Mouse (Mus musculus): Measurements from ENCODE around the gene Olfr313. TPM values are rescaled to one million over a fixed set of nuclear protein-coding genes. Genes with fewer than 3 reads are reported as not detected.
"Not testable (repeated sequence)": the region's sequence is repeated elsewhere in the genome, so short reads cannot be mapped to it uniquely, and the experiment has no call there.

Olfr313 gene
- polyA plus RNA-seq (2014; fragmentation: Nextera tagmentation; extraction: Ambion mirVana), result not detected in 2 replicates

GRCm38 (mm10) chr11:58814700-58815099 lies at the start of gene Olfr313:
Gene Olfr313, plus strand, starts transcription at chr11:58815000.
- H3K9me3 ChIP-seq (ENCODE audit: control insufficient read depth, low read length); H3K27me3 ChIP-seq (ENCODE audit: control insufficient read depth, insufficient read depth, low read length); ATAC-seq (ENCODE audit: insufficient number of reproducible peaks, low FRiP score, low TSS enrichment, low read depth); H3K27ac ChIP-seq (replicated peaks; ENCODE audit: low read depth, low read length); H3K4me1 ChIP-seq (ENCODE audit: control insufficient read depth, insufficient read depth, low read length); DNase-seq (ENCODE audit: low spot score); H3K4me2 ChIP-seq (ENCODE audit: low read depth, severe bottlenecking); H3K36me3 ChIP-seq (ENCODE audit: control insufficient read depth, insufficient read depth, low read length); H3K9ac ChIP-seq (ENCODE audit: low read length); H3K4me3 ChIP-seq (ENCODE audit: low read depth, low read length): not testable (repeated sequence)
- 56% methylated on average over 1 of the region's 1 CpGs for WGBS

- H3K36me3 ChIP-seq (ENCODE audit: control insufficient read depth, insufficient read depth, low read length), result no peaks in the 10 kb centered on the region
- no peak for ATAC-seq (ENCODE audit: insufficient number of reproducible peaks, low FRiP score, low TSS enrichment, low read depth)
Measured at GRCm38 (mm10) chr11:58772888-58773287, 41.9 kb upstream of the Olfr313 start, which contains the start of gene Olfr315. Gene Olfr315, plus strand, starts transcription at chr11:58773188.

GRCm38 (mm10) chr11:58782480-58783089 lies 32.2 kb upstream of the Olfr313 start, which contains the start of gene Olfr314:
Gene Olfr314, plus strand, starts transcription at chr11:58782952.
- Histone ChIP-seq H3K36me3 (ENCODE audit: control insufficient read depth, insufficient read depth, low read length) (no peaks in the 10 kb centered on the region), H3K4me2 (ENCODE audit: low read depth, severe bottlenecking) (no peak within 1 kb of the TSS), H3K4me1 (ENCODE audit: control insufficient read depth, insufficient read depth, low read length) (no peaks in the 10 kb centered on the region), H3K4me3 (ENCODE audit: low read depth, low read length) (no peak within 1 kb of the TSS), H3K9ac (ENCODE audit: low read length) (no peak within 1 kb of the TSS), H3K27ac (replicated peaks; ENCODE audit: low read depth, low read length) (no peak within 1 kb of the TSS), H3K9me3 (ENCODE audit: control insufficient read depth, low read length) (no peaks in the 10 kb centered on the region), H3K27me3 (ENCODE audit: control insufficient read depth, insufficient read depth, low read length) (no peaks in the 10 kb centered on the region)
- no peak for DNase-seq (ENCODE audit: low spot score)
- ATAC-seq (ENCODE audit: insufficient number of reproducible peaks, low FRiP score, low TSS enrichment, low read depth), result no peak
- WGBS, result 84% methylated on average over 6 of the region's 6 CpGs

More at GRCm38 (mm10) chr11:58772888-58773287, 41.9 kb upstream of the Olfr313 start, which contains the start of gene Olfr315:
- DNase-seq (ENCODE audit: low spot score), result no peak
- Histone ChIP-seq H3K4me2 (ENCODE audit: low read depth, severe bottlenecking) (no peak within 1 kb of the TSS), H3K27ac (replicated peaks; ENCODE audit: low read depth, low read length) (no peak within 1 kb of the TSS), H3K9ac (ENCODE audit: low read length) (no peak within 1 kb of the TSS), H3K4me1 (ENCODE audit: control insufficient read depth, insufficient read depth, low read length) (no peaks in the 10 kb centered on the region), H3K27me3 (ENCODE audit: control insufficient read depth, insufficient read depth, low read length) (no peaks in the 10 kb centered on the region), H3K4me3 (ENCODE audit: low read depth, low read length) (no peak within 1 kb of the TSS), H3K9me3 (ENCODE audit: control insufficient read depth, low read length) (no peaks in the 10 kb centered on the region)

- ATAC-seq (ENCODE audit: insufficient number of reproducible peaks, low FRiP score, low TSS enrichment, low read depth) (no peak), DNase-seq (ENCODE audit: low spot score) (no peak)
- H3K36me3 ChIP-seq (ENCODE audit: control insufficient read depth, insufficient read depth, low read length), result no peaks in the 10 kb centered on the region
- no peak overlapping the region for H3K27ac ChIP-seq (replicated peaks; ENCODE audit: low read depth, low read length)
- no peak overlapping the region for H3K4me3 ChIP-seq (ENCODE audit: low read depth, low read length)
- H3K4me1 ChIP-seq (ENCODE audit: control insufficient read depth, insufficient read depth, low read length), result no peaks in the 10 kb centered on the region
- 75% methylated on average over 2 of the region's 2 CpGs for WGBS
- H3K9me3 ChIP-seq (ENCODE audit: control insufficient read depth, low read length), result no peaks in the 10 kb centered on the region
- no peaks in the 10 kb centered on the region for H3K27me3 ChIP-seq (ENCODE audit: control insufficient read depth, insufficient read depth, low read length)
- no peak overlapping the region for H3K4me2 ChIP-seq (ENCODE audit: low read depth, severe bottlenecking)
- no peak overlapping the region for H3K9ac ChIP-seq (ENCODE audit: low read length)
Measured at GRCm38 (mm10) chr11:58784182-58784581, 30.6 kb upstream of the Olfr313 start.

GRCm38 (mm10) chr11:58787651-58788050 lies 27.1 kb upstream of the Olfr313 start:
- no peak overlapping the region for H3K9ac ChIP-seq (ENCODE audit: low read length)
- H3K4me1 ChIP-seq (ENCODE audit: control insufficient read depth, insufficient read depth, low read length), result no peaks in the 10 kb centered on the region
- H3K27ac ChIP-seq (replicated peaks; ENCODE audit: low read depth, low read length), result no peak overlapping the region
- no peaks in the 10 kb centered on the region for H3K36me3 ChIP-seq (ENCODE audit: control insufficient read depth, insufficient read depth, low read length)
- no peaks in the 10 kb centered on the region for H3K27me3 ChIP-seq (ENCODE audit: control insufficient read depth, insufficient read depth, low read length)
- DNase-seq (ENCODE audit: low spot score), result no peak
- no peak overlapping the region for H3K4me2 ChIP-seq (ENCODE audit: low read depth, severe bottlenecking)
- H3K9me3 ChIP-seq (ENCODE audit: control insufficient read depth, low read length), result no peaks in the 10 kb centered on the region
- 91% methylated on average over 10 of the region's 10 CpGs for WGBS
- no peak overlapping the region for H3K4me3 ChIP-seq (ENCODE audit: low read depth, low read length)
- ATAC-seq (ENCODE audit: insufficient number of reproducible peaks, low FRiP score, low TSS enrichment, low read depth), result no peak

- no peaks in the 10 kb centered on the region for H3K4me1 ChIP-seq (ENCODE audit: control insufficient read depth, insufficient read depth, low read length)
- H3K4me2 ChIP-seq (ENCODE audit: low read depth, severe bottlenecking), result no peak overlapping the region
- no peaks in the 10 kb centered on the region for H3K36me3 ChIP-seq (ENCODE audit: control insufficient read depth, insufficient read depth, low read length)
- no peak overlapping the region for H3K4me3 ChIP-seq (ENCODE audit: low read depth, low read length)
- ATAC-seq (ENCODE audit: insufficient number of reproducible peaks, low FRiP score, low TSS enrichment, low read depth), result no peak
- no peaks in the 10 kb centered on the region for H3K27me3 ChIP-seq (ENCODE audit: control insufficient read depth, insufficient read depth, low read length)
- no peaks in the 10 kb centered on the region for H3K9me3 ChIP-seq (ENCODE audit: control insufficient read depth, low read length)
- no peak overlapping the region for H3K27ac ChIP-seq (replicated peaks; ENCODE audit: low read depth, low read length)
- 89% methylated on average over 8 of the region's 8 CpGs for WGBS
- no peak for DNase-seq (ENCODE audit: low spot score)
- H3K9ac ChIP-seq (ENCODE audit: low read length), result no peak overlapping the region
Measured at GRCm38 (mm10) chr11:58788346-58788745, 26.5 kb upstream of the Olfr313 start.

GRCm38 (mm10) chr11:58789532-58789931 lies 25.3 kb upstream of the Olfr313 start:
- ATAC-seq (ENCODE audit: insufficient number of reproducible peaks, low FRiP score, low TSS enrichment, low read depth), result no peak
- no peak for DNase-seq (ENCODE audit: low spot score)
- no peak overlapping the region for H3K9ac ChIP-seq (ENCODE audit: low read length)
- 40% methylated on average over 3 of the region's 3 CpGs for WGBS
- H3K4me3 ChIP-seq (ENCODE audit: low read depth, low read length), result no peak overlapping the region
- no peaks in the 10 kb centered on the region for H3K4me1 ChIP-seq (ENCODE audit: control insufficient read depth, insufficient read depth, low read length)
- no peaks in the 10 kb centered on the region for H3K9me3 ChIP-seq (ENCODE audit: control insufficient read depth, low read length)
- no peaks in the 10 kb centered on the region for H3K36me3 ChIP-seq (ENCODE audit: control insufficient read depth, insufficient read depth, low read length)
- no peak overlapping the region for H3K4me2 ChIP-seq (ENCODE audit: low read depth, severe bottlenecking)
- no peak overlapping the region for H3K27ac ChIP-seq (replicated peaks; ENCODE audit: low read depth, low read length)
- H3K27me3 ChIP-seq (ENCODE audit: control insufficient read depth, insufficient read depth, low read length), result no peaks in the 10 kb centered on the region

- H3K9ac ChIP-seq (ENCODE audit: low read length), result no peak overlapping the region
- no peak overlapping the region for H3K4me3 ChIP-seq (ENCODE audit: low read depth, low read length)
- H3K9me3 ChIP-seq (ENCODE audit: control insufficient read depth, low read length), result no peaks in the 10 kb centered on the region
- no peaks in the 10 kb centered on the region for H3K36me3 ChIP-seq (ENCODE audit: control insufficient read depth, insufficient read depth, low read length)
- DNase-seq (ENCODE audit: low spot score) (no peak), ATAC-seq (ENCODE audit: insufficient number of reproducible peaks, low FRiP score, low TSS enrichment, low read depth) (no peak)
- 47% methylated on average over 2 of the region's 2 CpGs for WGBS
- no peaks in the 10 kb centered on the region for H3K27me3 ChIP-seq (ENCODE audit: control insufficient read depth, insufficient read depth, low read length)
- H3K4me2 ChIP-seq (ENCODE audit: low read depth, severe bottlenecking), result no peak overlapping the region
- H3K27ac ChIP-seq (replicated peaks; ENCODE audit: low read depth, low read length), result no peak overlapping the region
- no peaks in the 10 kb centered on the region for H3K4me1 ChIP-seq (ENCODE audit: control insufficient read depth, insufficient read depth, low read length)
Measured at GRCm38 (mm10) chr11:58790053-58790452, 24.7 kb upstream of the Olfr313 start.

- Histone ChIP-seq H3K4me2 (ENCODE audit: low read depth, severe bottlenecking) (no peak overlapping the region), H3K9me3 (ENCODE audit: control insufficient read depth, low read length) (no peaks in the 10 kb centered on the region), H3K4me1 (ENCODE audit: control insufficient read depth, insufficient read depth, low read length) (no peaks in the 10 kb centered on the region), H3K36me3 (ENCODE audit: control insufficient read depth, insufficient read depth, low read length) (no peaks in the 10 kb centered on the region), H3K27me3 (ENCODE audit: control insufficient read depth, insufficient read depth, low read length) (no peaks in the 10 kb centered on the region), H3K9ac (ENCODE audit: low read length) (no peak overlapping the region), H3K27ac (replicated peaks; ENCODE audit: low read depth, low read length) (no peak overlapping the region), H3K4me3 (ENCODE audit: low read depth, low read length) (no peak overlapping the region)
- DNase-seq (ENCODE audit: low spot score) (no peak), ATAC-seq (ENCODE audit: insufficient number of reproducible peaks, low FRiP score, low TSS enrichment, low read depth) (no peak)
- WGBS, result 92% methylated on average over 6 of the region's 6 CpGs
Measured at GRCm38 (mm10) chr11:58790646-58791045, 24.2 kb upstream of the Olfr313 start.

Measured in limb, embryonic 11.5 days (tissue).